In genomic region chr10:61734377-61734776, GRCm38 (mm10) we compare ENCODE assay signal across 8 mouse cellular contexts. TPM values are rescaled to one million over a fixed set of nuclear protein-coding genes. Genes with fewer than 3 reads are reported as not detected.
DNase-seq lines count a peak whose midpoint lies in the region; ATAC-seq and TF ChIP-seq lines count a peak whose summit lies in the region.

No protein-coding gene starts in this region.

- peaks cover 18% of the 10 kb centered on the region for H3K36me3 ChIP-seq in forebrain, postnatal 0 days (ENCODE audit: insufficient read depth)
- H3K36me3 ChIP-seq in forebrain, embryonic 13.5 days (ENCODE audit: poor library complexity, severe bottlenecking), result peaks cover 30% of the 10 kb centered on the region

- H3K27ac ChIP-seq in forebrain, postnatal 0 days (ENCODE audit: low read depth, low read length), result no peak overlapping the region
- no peak overlapping the region for H3K27ac ChIP-seq in forebrain, embryonic 13.5 days

- DNase-seq in forebrain, postnatal 0 days, result no peak
- peak; percentile 27 for DNase-seq in urinary bladder, postnatal 25 days (ENCODE audit: low spot score)
- DNase-seq in urinary bladder, adult 2 months (ENCODE audit: low spot score), result no peak
- peak; percentile 68 for DNase-seq in induced T-regulatory cell, adult 2 months (ENCODE audit: low read depth)
- peak; percentile 38 for DNase-seq in naive thymus-derived CD4-positive, alpha-beta T cell, adult 2 months (ENCODE audit: low read depth)
- DNase-seq in urinary bladder, postnatal 4 days (ENCODE audit: low spot score in 2 of 2), result no peak
- DNase-seq in testis, postnatal 14 days (ENCODE audit: low spot score), result no peak

- no peak overlapping the region for H3K9ac ChIP-seq in forebrain, postnatal 0 days
- H3K9ac ChIP-seq in forebrain, embryonic 13.5 days, result no peak overlapping the region

- H3K9me3 ChIP-seq in forebrain, postnatal 0 days (ENCODE audit: low read length), result no peaks in the 10 kb centered on the region
- H3K9me3 ChIP-seq in forebrain, embryonic 13.5 days (replicated peaks), result 0 out of 2 replicates have a peak, but pooled peaks cover 3% of the 10 kb centered on the region

- ATAC-seq in forebrain, postnatal 0 days, result no peak
- no peak for ATAC-seq in forebrain, embryonic 13.5 days

- no peaks in the 10 kb centered on the region for H3K27me3 ChIP-seq in forebrain, postnatal 0 days (ENCODE audit: insufficient read depth, low read length)
- no peaks in the 10 kb centered on the region for H3K27me3 ChIP-seq in forebrain, embryonic 13.5 days

- H3K4me2 ChIP-seq in forebrain, postnatal 0 days (ENCODE audit: low read depth), result no peak overlapping the region
- H3K4me2 ChIP-seq in forebrain, embryonic 13.5 days, result no peak overlapping the region

- H3K4me1 ChIP-seq in forebrain, postnatal 0 days (ENCODE audit: insufficient read depth), result no peaks in the 10 kb centered on the region
- no peaks in the 10 kb centered on the region for H3K4me1 ChIP-seq in forebrain, embryonic 13.5 days

- no peak overlapping the region for H3K4me3 ChIP-seq in forebrain, postnatal 0 days (ENCODE audit: low read depth, low read length)
- no peak overlapping the region for H3K4me3 ChIP-seq in forebrain, embryonic 13.5 days

- 41% methylated on average over 3 of the region's 3 CpGs for WGBS in forebrain, postnatal 0 days
- WGBS in forebrain, embryonic 13.5 days, result 44% methylated on average over 3 of the region's 3 CpGs

- peak; percentile 76 for TF ChIP-seq CTCF in forebrain, postnatal 0 days (IDR thresholded peaks at IDR 0.05; ENCODE audit: low read depth)

RNA-seq across cellular contexts. Expression of gene Aifm2, which starts 19.3 kb away (rescaled TPM):
- 11.5 and 13.0 TPM in 2 replicates for total RNA-seq in forebrain, postnatal 0 days (2014; rRNA removed)
- 8.4 and 11.7 TPM in 2 replicates for polyA plus RNA-seq in forebrain, postnatal 0 days (2015; fragmentation: Nextera tagmentation; extraction: Ambion mirVana)
- 5.0 and 5.1 TPM in 2 replicates for polyA plus RNA-seq in forebrain, embryonic 13.5 days (2015; fragmentation: Nextera tagmentation; extraction: Ambion mirVana)
- polyA plus RNA-seq in urinary bladder, adult 2 months (2012; rRNA removed), result 188 and 194 TPM in 2 replicates

RNA-seq across cellular contexts. Expression of gene Tysnd1, which starts 39.1 kb away (rescaled TPM):
- total RNA-seq in forebrain, postnatal 0 days (2014; rRNA removed), result 50.5 and 56.8 TPM in 2 replicates
- 34.0 and 34.4 TPM in 2 replicates for polyA plus RNA-seq in forebrain, postnatal 0 days (2015; fragmentation: Nextera tagmentation; extraction: Ambion mirVana)
- polyA plus RNA-seq in forebrain, embryonic 13.5 days (2015; fragmentation: Nextera tagmentation; extraction: Ambion mirVana), result 18.0 and 18.4 TPM in 2 replicates
- polyA plus RNA-seq in urinary bladder, adult 2 months (2012; rRNA removed), result 25.6 and 25.8 TPM in 2 replicates

RNA-seq across cellular contexts. Expression of gene H2afy2, which starts 49.6 kb away (rescaled TPM):
- 129 and 143 TPM in 2 replicates for total RNA-seq in forebrain, postnatal 0 days (2014; rRNA removed)
- 175 and 191 TPM in 2 replicates for polyA plus RNA-seq in forebrain, postnatal 0 days (2015; fragmentation: Nextera tagmentation; extraction: Ambion mirVana)
- polyA plus RNA-seq in forebrain, embryonic 13.5 days (2015; fragmentation: Nextera tagmentation; extraction: Ambion mirVana), result 321 and 326 TPM in 2 replicates
- polyA plus RNA-seq in urinary bladder, adult 2 months (2012; rRNA removed), result 19.5 and 20.0 TPM in 2 replicates

RNA-seq across cellular contexts. Expression of gene Sar1a, which starts 54.3 kb away (rescaled TPM):
- 188 and 221 TPM in 2 replicates for total RNA-seq in forebrain, postnatal 0 days (2014; rRNA removed)
- polyA plus RNA-seq in forebrain, postnatal 0 days (2015; fragmentation: Nextera tagmentation; extraction: Ambion mirVana), result 208 and 213 TPM in 2 replicates
- polyA plus RNA-seq in forebrain, embryonic 13.5 days (2015; fragmentation: Nextera tagmentation; extraction: Ambion mirVana), result 205 and 216 TPM in 2 replicates
- 146 and 162 TPM in 2 replicates for polyA plus RNA-seq in urinary bladder, adult 2 months (2012; rRNA removed)

Comparison
In these comparisons a context has a peak if more than half of its experiments do, and no peak if none do; other contexts are left out.
1. DNase-seq: peak in urinary bladder, postnatal 25 days (single experiment), induced T-regulatory cell, adult 2 months (single experiment) and naive thymus-derived CD4-positive, alpha-beta T cell, adult 2 months (single experiment); none in forebrain, postnatal 0 days (single experiment), urinary bladder, adult 2 months (single experiment), urinary bladder, postnatal 4 days (0 of 2) and testis, postnatal 14 days (single experiment).
2. RNA of gene Aifm2, which starts 19.3 kb away (polyA plus RNA-seq): 188 to 194 TPM in urinary bladder, adult 2 months; 8.4 to 11.7 TPM in forebrain, postnatal 0 days and 5.0 to 5.1 TPM in forebrain, embryonic 13.5 days; every median in the first group is over 10 times any median in the second.